Mouse (Mus musculus) small intestine, adult 2 months (tissue): ENCODE results near the gene M1ap.

ENCODE experiments used
- CTCF ChIP-seq: fragments of 200-500 bp; IDR thresholded peaks from 2 replicates; pipeline ENCODE4 v1.5.1; 2012; ENCODE audit warnings: low read depth, mild to moderate bottlenecking, control low read depth, inconsistent platforms, low read length, moderate library complexity, mixed read lengths; ENCODE audit not compliant: insufficient replicate concordance, insufficient read length; ENCODE audit errors: extremely low read depth
- POLR2A ChIP-seq: fragments of 200-500 bp; IDR thresholded peaks from 2 replicates; pipeline ENCODE4 v1.6.1; 2012; ENCODE audit warnings: low read depth, mild to moderate bottlenecking, control low read depth, inconsistent platforms, low read length, moderate library complexity

- TF ChIP-seq POLR2A = no peak
- no peak for TF ChIP-seq CTCF
Measured at GRCm38 (mm10) chr6:83008659-83009058, 62.0 kb downstream of the M1ap start.
